Comparison of ENCODE assay signal across 27 mouse cellular contexts in the genomic region with DNA sequence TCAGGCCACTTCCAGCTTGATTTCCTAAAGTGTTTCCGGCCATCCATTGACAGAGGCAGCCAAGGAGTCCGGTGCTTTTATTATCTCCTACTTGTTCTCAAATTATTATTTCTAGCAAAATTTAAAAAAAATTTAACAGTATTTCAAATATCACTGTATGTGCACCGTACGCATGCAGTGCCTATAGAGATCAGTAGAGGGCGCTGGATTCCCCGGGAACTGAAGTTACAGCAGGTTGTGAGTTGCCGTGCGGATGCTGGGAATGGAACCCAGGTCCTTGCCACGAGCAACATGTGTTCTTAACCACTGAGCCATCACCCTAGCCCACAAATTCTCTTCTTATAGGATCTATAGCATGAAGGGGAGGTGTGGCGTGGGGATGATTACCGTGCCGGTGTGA. TPM values are rescaled to one million over a fixed set of nuclear protein-coding genes. Genes with fewer than 3 reads are reported as not detected.
DNase-seq lines count a peak whose midpoint lies in the region; ATAC-seq and TF ChIP-seq lines count a peak whose summit lies in the region.
"Had no signal": no experiment of that assay in that cellular context is flagged by ENCODE, and none has a peak within 500 bp of the region (broad histone marks: within the 10 kb centered on the region; RNA-seq: fewer than 3 reads in every experiment).

No protein-coding gene starts in this region.

- no peak for DNase-seq in layer of hippocampus, adult 2 months (ENCODE audit: low spot score in 2 of 2)
- no peak for DNase-seq in layer of hippocampus, postnatal 14 days (ENCODE audit: low spot score in 2 of 2)
- DNase-seq in lung, postnatal 0 days (ENCODE audit: low spot score), result no peak
- no peak for DNase-seq in lung, adult 18-20 months
- peak; percentile 57 for DNase-seq in R1 (ENCODE audit: low read depth, low spot score)
- no peak for DNase-seq in cerebellum, postnatal 25 days
- no peak for DNase-seq in cerebellum, postnatal 36 days
- DNase-seq: adrenal gland, postnatal 25 days; B cell, adult 2 months; cerebellum, adult 11 months; cerebellum, adult 9-11 months; forebrain, postnatal 0 days; heart, postnatal 4 days; kidney, postnatal 25 days; left cerebral cortex, postnatal 4 days; retina, postnatal 1 day had no signal

- no peak for ATAC-seq in lung, postnatal 0 days
- ATAC-seq: forebrain, postnatal 0 days; inflammation-experienced regulatory T-cells, adult 6 months; midbrain, embryonic 16.5 days had no signal

- H3K9ac ChIP-seq in lung, postnatal 0 days (replicated peaks; ENCODE audit: low read depth), result no peak overlapping the region
- H3K9ac ChIP-seq: embryonic facial prominence, embryonic 12.5 days; forebrain, postnatal 0 days; heart, embryonic 15.5 days; hindbrain, embryonic 14.5 days; limb, embryonic 15.5 days; neural tube, embryonic 13.5 days; stomach, embryonic 15.5 days had no signal

- no peaks in the 10 kb centered on the region for H3K9me3 ChIP-seq in lung, postnatal 0 days (ENCODE audit: low read length)
- H3K9me3 ChIP-seq: heart, embryonic 15.5 days; limb, embryonic 15.5 days; neural tube, embryonic 13.5 days; stomach, embryonic 15.5 days had no signal

- peak; percentile 50 for TF ChIP-seq CTCF in layer of hippocampus, adult 2 months (conservative IDR thresholded peaks at IDR 0.05)
- 0 out of 2 replicates have a peak, but pooled peaks have one; percentile 8 for TF ChIP-seq CTCF in lung, postnatal 0 days (IDR thresholded peaks at IDR 0.05)

- 89% methylated on average over 12 of the region's 12 CpGs for WGBS in lung, postnatal 0 days

- H3K36me3 ChIP-seq in lung, postnatal 0 days (ENCODE audit: insufficient read depth, low read length), result no peaks in the 10 kb centered on the region
- H3K36me3 ChIP-seq: embryonic facial prominence, embryonic 12.5 days; heart, embryonic 15.5 days; limb, embryonic 15.5 days; midbrain, embryonic 10.5 days; neural tube, embryonic 13.5 days; stomach, embryonic 15.5 days had no signal

- no peak overlapping the region for H3K4me2 ChIP-seq in lung, postnatal 0 days (replicated peaks; ENCODE audit: low read depth, low read length)
- H3K4me2 ChIP-seq: embryonic facial prominence, embryonic 12.5 days; heart, embryonic 15.5 days; hindbrain, embryonic 14.5 days; limb, embryonic 15.5 days; neural tube, embryonic 13.5 days; stomach, embryonic 15.5 days had no signal

- no peak overlapping the region for H3K27ac ChIP-seq in layer of hippocampus, adult 2 months
- H3K27ac ChIP-seq in lung, postnatal 0 days (ENCODE audit: low read length), result no peak overlapping the region
- H3K27ac ChIP-seq: embryonic facial prominence, embryonic 12.5 days; heart, embryonic 15.5 days; hindbrain, embryonic 14.5 days; limb, embryonic 15.5 days; midbrain, embryonic 10.5 days; neural tube, embryonic 13.5 days; stomach, embryonic 15.5 days had no signal

- no peak overlapping the region for H3K4me3 ChIP-seq in layer of hippocampus, adult 2 months
- no peak overlapping the region for H3K4me3 ChIP-seq in lung, postnatal 0 days (ENCODE audit: low read depth, low read length)
- H3K4me3 ChIP-seq: embryonic facial prominence, embryonic 12.5 days; heart, embryonic 15.5 days; limb, embryonic 15.5 days; midbrain, embryonic 10.5 days; myocyte; neural tube, embryonic 13.5 days; stomach, embryonic 15.5 days had no signal

- H3K27me3 ChIP-seq in lung, postnatal 0 days (replicated peaks; ENCODE audit: insufficient read depth, low read length), result no peaks in the 10 kb centered on the region
- H3K27me3 ChIP-seq: CH12.LX; embryonic facial prominence, embryonic 12.5 days; heart, embryonic 15.5 days; limb, embryonic 15.5 days; neural tube, embryonic 13.5 days; stomach, embryonic 15.5 days had no signal

- H3K4me1 ChIP-seq in lung, postnatal 0 days (ENCODE audit: insufficient read depth, low read depth, low read length), result no peaks in the 10 kb centered on the region
- H3K4me1 ChIP-seq: embryonic facial prominence, embryonic 12.5 days; heart, embryonic 15.5 days; limb, embryonic 15.5 days; midbrain, embryonic 10.5 days; neural tube, embryonic 13.5 days; stomach, embryonic 15.5 days had no signal

- TF ChIP-seq EP300 in lung, postnatal 0 days (IDR thresholded peaks at IDR 0.05), result no peak

RNA-seq across cellular contexts. Expression of a gene that starts 35.2 kb away (rescaled TPM):
- total RNA-seq in layer of hippocampus, adult 2 months (2021), result 10 to 100 TPM; 20.1 to 20.3 TPM
- total RNA-seq in layer of hippocampus, postnatal 14 days (2021), result 10 to 100 TPM; 18.1 to 19.3 TPM
- 18.5 and 19.2 TPM in 2 replicates for polyA plus RNA-seq in lung, postnatal 0 days (2015; fragmentation: Nextera tagmentation; extraction: Ambion mirVana)

RNA-seq across cellular contexts. Expression of a gene that starts 50.3 kb away (rescaled TPM):
- total RNA-seq in layer of hippocampus, adult 2 months (2021), result 10 to 100 TPM; 23.3 to 24.7 TPM
- 10 to 100 TPM; 23.5 to 26.5 TPM for total RNA-seq in layer of hippocampus, postnatal 14 days (2021)
- polyA plus RNA-seq in lung, postnatal 0 days (2015; fragmentation: Nextera tagmentation; extraction: Ambion mirVana), result 60.3 and 63.8 TPM in 2 replicates
